ENCODE assay signal across 24 mouse cellular contexts in genomic region chr16:34405094-34405493, GRCm38 (mm10).
DNase-seq lines count a peak whose midpoint lies in the region; TF ChIP-seq lines count a peak whose summit lies in the region.
"Had no signal": no experiment of that assay in that cellular context is flagged by ENCODE, and none has a peak within 500 bp of the region (broad histone marks: within the 10 kb centered on the region; RNA-seq: fewer than 3 reads in every experiment).

No protein-coding gene starts in this region.

- H3K4me3 ChIP-seq in layer of hippocampus, adult 2 months, result no peak overlapping the region
- H3K4me3 ChIP-seq: forebrain, embryonic 10.5 days; forebrain, embryonic 13.5 days; gastrocnemius, adult 2 months; heart, embryonic 13.5 days; hindbrain, embryonic 15.5 days; intestine, embryonic 15.5 days had no signal

- peak overlapping the region; percentile 30; the same call in 1 of the 2 replicates for H3K27ac ChIP-seq in layer of hippocampus, adult 2 months
- H3K27ac ChIP-seq: forebrain, embryonic 10.5 days; forebrain, embryonic 13.5 days; gastrocnemius, adult 2 months; heart, embryonic 13.5 days; hindbrain, embryonic 15.5 days; intestine, embryonic 15.5 days had no signal

- TF ChIP-seq CTCF in layer of hippocampus, adult 2 months (conservative IDR thresholded peaks at IDR 0.05), result no peak

- DNase-seq in frontal cortex, postnatal 36 days (ENCODE audit: low spot score in 2 of 2), result peak; percentile 58 to 74
- DNase-seq in frontal cortex, postnatal 25 days (ENCODE audit: low spot score in 2 of 2), result no peak
- DNase-seq in layer of hippocampus, adult 2 months (ENCODE audit: low spot score in 2 of 2), result no peak
- no peak for DNase-seq in layer of hippocampus, adult 18-20 months (ENCODE audit: low spot score in 2 of 2)
- DNase-seq in right cerebral cortex, adult 18-20 months, result peak; percentile 76
- no peak for DNase-seq in right cerebral cortex, postnatal 14 days
- DNase-seq in adrenal gland, adult 8-10 months, result no peak
- DNase-seq: adrenal gland, adult 2 months; adrenal gland, postnatal 25 days; cerebellum, adult 18-20 months; cerebellum, adult 9-10 months; cerebellum, postnatal 14 days; forebrain, postnatal 0 days; gastrocnemius, adult 2 months; gastrocnemius, postnatal 14 days; heart, adult 18-20 months; heart, postnatal 14 days; heart, postnatal 4 days; kidney, adult 11 months had no signal

Comparison
In these comparisons a context has a peak if more than half of its experiments do, and no peak if none do; other contexts are left out.
1. DNase-seq: peak in frontal cortex, postnatal 36 days (2 of 2) and right cerebral cortex, adult 18-20 months (single experiment); none in frontal cortex, postnatal 25 days (0 of 2), layer of hippocampus, adult 2 months (0 of 2), layer of hippocampus, adult 18-20 months (0 of 2), right cerebral cortex, postnatal 14 days (single experiment) and adrenal gland, adult 8-10 months (single experiment).